Mouse (Mus musculus) testis, adult 2 months (tissue): ENCODE measurements around the gene Adamts4. TPM values are rescaled to one million over a fixed set of nuclear protein-coding genes. Genes with fewer than 3 reads are reported as not detected.
"Not testable (repeated sequence)": the region's sequence is repeated elsewhere in the genome, so short reads cannot be mapped to it uniquely, and the experiment has no call there.

Experiments used
- H3K27ac ChIP-seq: fragments of 200-500 bp; 2 replicates; pipeline ENCODE4 v1.5.1; 2012; ENCODE audit warnings: low read depth, low read length; ENCODE audit not compliant: control insufficient read depth, insufficient read depth
- H3K27me3 ChIP-seq: fragments of 200-500 bp; 2 replicates; pipeline ENCODE4 v1.6.1; 2012; ENCODE audit warnings: mild to moderate bottlenecking, low read length, moderate library complexity; ENCODE audit not compliant: control insufficient read depth, insufficient read depth
- H3K36me3 ChIP-seq: fragments of 200-500 bp; 2 replicates; pipeline ENCODE4 v1.6.1; 2012; ENCODE audit warnings: mild to moderate bottlenecking, low read length; ENCODE audit not compliant: control insufficient read depth, insufficient read depth
- H3K4me1 ChIP-seq: fragments of 200-500 bp; 2 replicates; pipeline ENCODE4 v1.6.1; 2012; ENCODE audit warnings: low read length; ENCODE audit not compliant: control insufficient read depth, insufficient read depth
- H3K4me3 ChIP-seq: fragments of 200-500 bp; 2 replicates; pipeline ENCODE4 v1.5.1; 2012; ENCODE audit warnings: low read depth, mild to moderate bottlenecking, low read length, moderate library complexity, mixed read lengths; ENCODE audit not compliant: control insufficient read depth
- CTCF ChIP-seq: fragments of 200-500 bp; IDR thresholded peaks from 2 replicates; pipeline ENCODE4 v1.5.1; 2012; ENCODE audit warnings: low read depth, mild to moderate bottlenecking, inconsistent platforms, low read length, moderate library complexity; ENCODE audit not compliant: control insufficient read depth, insufficient read depth, insufficient replicate concordance
- POLR2A ChIP-seq: fragments of 200-500 bp; IDR thresholded peaks from 2 replicates; pipeline ENCODE4 v1.6.1; 2012; ENCODE audit warnings: low read depth, mild to moderate bottlenecking, inconsistent platforms, low read length, moderate library complexity; ENCODE audit not compliant: control insufficient read depth
- polyA plus RNA-seq: library from polyadenylated mRNA; depleted of rRNA; stranded (reverse); fragments of >200 nt; gene quantifications from 2 replicates; pipeline ENCODE4 v1.2.3, GENCODE M21; 2012

The Adamts4 gene
- polyA plus RNA-seq, 1 experiment, result 0.52 TPM

DNA sequence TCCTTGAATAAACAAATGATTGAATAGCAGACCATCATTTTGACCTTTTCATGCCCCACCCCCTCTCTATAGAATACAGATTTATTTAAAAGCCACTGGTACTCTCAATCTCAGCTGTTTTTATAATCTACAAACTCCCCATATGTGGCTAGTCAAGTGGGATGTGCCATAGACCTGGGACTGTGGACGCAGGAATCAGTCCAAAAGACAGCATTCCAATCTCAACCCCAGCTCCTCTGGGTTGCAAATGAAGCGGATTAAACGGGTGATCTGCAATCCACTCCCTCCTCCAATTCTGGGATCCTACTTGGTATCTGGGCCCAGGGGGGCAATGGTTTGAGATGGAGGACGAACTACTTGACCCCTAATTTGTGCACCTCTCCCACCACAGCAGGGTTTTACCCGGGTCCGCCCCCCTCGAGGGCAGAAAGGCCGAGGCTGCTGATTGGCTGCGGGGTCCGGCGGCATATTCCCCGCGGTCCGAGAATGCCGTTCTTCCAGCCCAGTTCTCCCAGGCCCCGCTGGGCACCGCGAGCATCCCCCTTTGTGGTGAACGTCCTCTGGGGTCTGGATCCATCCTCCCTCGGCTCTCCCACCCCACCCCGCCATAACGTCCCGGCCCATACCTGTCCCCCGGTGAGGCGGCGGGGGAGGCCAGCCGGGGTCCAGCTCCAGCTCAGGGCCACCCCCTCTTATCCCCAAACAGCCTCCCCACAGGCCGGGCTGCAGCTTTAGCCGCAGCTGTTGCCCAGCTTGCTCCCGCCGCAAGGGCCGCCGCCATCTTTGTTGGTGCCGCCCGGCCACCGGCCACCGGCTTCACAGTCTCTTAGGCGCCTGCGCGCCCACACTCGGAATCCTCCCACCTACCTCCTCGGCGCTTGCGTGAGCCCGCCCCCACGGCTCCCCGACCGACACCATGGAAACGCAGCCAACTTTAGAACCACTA is 37.2 kb downstream of the Adamts4 start, which contains the start of gene Usp21:
Usp21 (minus strand) TSS at position 856 of the 946 bp plus-strand sequence.
- peak within 1 kb of the TSS; percentile 79 for H3K4me3 ChIP-seq
- H3K27ac ChIP-seq, result peak within 1 kb of the TSS; percentile 68
- peaks cover 19% of the 10 kb centered on the region for H3K4me1 ChIP-seq
- H3K36me3 ChIP-seq, result no peaks in the 10 kb centered on the region
- TF ChIP-seq CTCF (no peak), POLR2A (peak; percentile 86)
- no peaks in the 10 kb centered on the region for H3K27me3 ChIP-seq

DNA sequence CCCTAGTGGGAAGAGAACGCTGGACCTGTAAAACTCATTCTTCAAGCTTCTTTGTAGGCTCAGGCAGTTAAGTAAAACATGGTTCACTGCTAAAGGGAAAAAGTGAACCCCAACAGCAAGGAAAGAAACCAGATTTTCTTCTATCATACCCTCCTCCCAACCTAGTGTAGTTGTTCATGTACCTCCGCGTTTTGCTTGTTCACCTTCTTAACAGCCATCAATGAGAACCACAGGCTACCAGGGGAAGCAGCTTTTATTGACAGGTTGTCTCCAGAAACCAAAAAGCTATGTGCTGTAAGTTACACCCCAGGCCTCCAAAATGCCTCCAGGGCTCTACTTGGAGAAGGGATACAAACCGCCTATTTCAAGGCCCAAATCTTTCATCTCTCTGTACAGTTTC is 38.1 kb downstream of the Adamts4 start:
- Histone ChIP-seq H3K27ac (peak overlapping the region; percentile 62), H3K4me3 (peak overlapping the region; percentile 79; the same call in 1 of the 2 replicates), H3K36me3 (no peaks in the 10 kb centered on the region)

DNA sequence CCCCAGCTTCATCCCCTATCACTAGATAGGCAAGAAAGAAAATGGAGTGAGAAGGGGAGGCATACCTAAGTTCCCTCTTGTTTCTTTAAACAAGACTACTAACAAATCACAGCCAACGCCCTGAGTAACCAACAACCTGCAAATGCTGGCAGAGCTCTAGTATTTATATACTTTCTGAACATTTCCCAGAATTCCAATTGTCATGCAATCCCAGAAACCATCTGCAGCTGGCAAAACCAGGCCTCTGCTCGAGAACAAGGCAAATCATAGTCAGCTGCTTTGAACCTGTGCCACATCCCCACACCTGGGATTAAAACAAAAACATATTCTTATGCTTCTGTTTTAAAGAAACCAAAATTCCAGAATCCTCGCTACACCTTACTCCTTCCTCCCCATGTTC is 43.1 kb downstream of the Adamts4 start:
- H3K27ac ChIP-seq, result no peak overlapping the region
- TF ChIP-seq POLR2A (no peak), CTCF (no peak)
- H3K4me3 ChIP-seq, result no peak overlapping the region
- H3K4me1 ChIP-seq, result no peaks in the 10 kb centered on the region; the same call in 1 of the 2 replicates
- no peaks in the 10 kb centered on the region for H3K27me3 ChIP-seq
- H3K36me3 ChIP-seq, result no peaks in the 10 kb centered on the region

More for the DNA sequence above, 38.1 kb downstream of the Adamts4 start:
- Histone ChIP-seq H3K27me3 (no peaks in the 10 kb centered on the region), H3K4me1 (peaks cover 19% of the 10 kb centered on the region)
- no peak for TF ChIP-seq CTCF

DNA sequence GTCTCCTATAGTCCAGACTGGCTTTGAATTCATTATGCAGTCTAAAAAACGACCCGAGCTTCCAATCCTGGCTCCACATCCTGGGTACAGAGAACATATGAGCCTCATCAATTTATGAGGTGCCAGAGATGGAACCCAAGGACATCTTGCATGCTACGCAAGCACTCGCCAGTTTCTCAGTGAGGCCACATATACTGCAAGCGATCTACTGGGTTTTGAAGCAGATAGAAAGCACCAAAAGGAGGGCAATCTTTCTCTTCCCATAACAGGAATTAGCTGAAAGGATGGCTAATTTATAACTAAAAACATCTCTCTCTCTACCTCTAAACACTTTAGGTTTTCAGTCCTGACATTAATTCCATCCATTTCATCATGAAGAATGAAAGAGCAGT is 43.7 kb downstream of the Adamts4 start:
- Histone ChIP-seq H3K27ac (peak overlapping the region; percentile 98), H3K4me3 (peak overlapping the region; percentile 100), H3K27me3 (no peaks in the 10 kb centered on the region), H3K36me3 (no peaks in the 10 kb centered on the region), H3K4me1 (no peaks in the 10 kb centered on the region)
- TF ChIP-seq POLR2A (no peak), CTCF (no peak)

DNA sequence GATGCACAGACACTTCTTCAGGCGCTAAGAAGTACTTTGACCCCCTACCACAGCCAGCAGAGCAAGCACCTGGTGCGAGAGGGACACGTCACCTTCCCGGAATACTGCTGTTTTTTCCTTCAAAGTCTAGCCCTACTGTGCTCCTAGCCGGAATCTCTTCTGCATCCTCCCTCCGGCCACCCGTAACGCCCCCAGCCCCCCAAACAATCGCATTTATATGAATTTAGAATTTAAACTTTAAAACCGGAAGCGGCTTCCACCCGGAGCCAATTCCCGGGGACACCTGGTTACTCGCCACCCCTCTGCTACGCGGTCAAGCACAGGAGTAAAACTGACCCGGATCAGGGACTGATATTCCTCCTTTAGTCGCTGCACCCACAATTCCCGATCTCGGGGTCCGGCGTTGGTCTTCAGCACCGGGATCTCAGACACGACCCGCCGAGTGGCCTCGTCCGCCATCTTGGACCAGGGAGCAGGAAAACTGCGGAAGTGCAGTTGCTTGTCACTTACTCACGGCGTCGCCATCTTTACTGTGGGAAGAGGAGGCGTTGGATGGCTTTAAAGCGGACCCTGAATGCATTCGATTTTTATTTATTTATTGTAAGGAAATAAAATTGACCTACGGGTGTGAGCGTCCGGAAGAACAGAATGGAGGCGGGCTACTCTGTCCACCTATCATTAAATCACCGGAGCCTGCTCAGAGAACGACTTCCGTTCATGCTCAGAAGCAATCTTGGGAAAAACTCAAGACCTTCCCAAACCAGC is 44.3 kb downstream of the Adamts4 start, which contains the start of gene Ufc1:
Ufc1 (minus strand) TSS at position 727 of the 765 bp plus-strand sequence.
- Histone ChIP-seq H3K27me3 (no peaks in the 10 kb centered on the region), H3K27ac (peak within 1 kb of the TSS; percentile 98), H3K4me1 (no peaks in the 10 kb centered on the region), H3K4me3 (peak within 1 kb of the TSS; percentile 100), H3K36me3 (no peaks in the 10 kb centered on the region)
- TF ChIP-seq POLR2A, result peak; percentile 68
- no peak for TF ChIP-seq CTCF

DNA sequence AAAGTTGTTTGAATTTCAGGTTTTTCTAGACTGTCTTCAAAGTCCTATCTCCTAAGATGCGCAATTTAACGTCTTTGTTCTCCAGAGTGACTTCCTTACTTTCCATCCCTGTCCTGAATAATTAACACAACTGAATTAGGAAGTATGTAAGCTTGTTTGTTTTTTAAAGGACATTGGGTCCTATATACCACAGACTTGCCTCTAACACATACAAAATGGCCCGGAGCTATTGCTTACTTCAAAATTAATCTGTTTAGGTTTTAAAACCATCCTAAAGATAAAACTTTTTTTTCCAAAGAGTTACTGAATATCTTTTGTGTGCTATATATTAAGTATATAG is 44.8 kb downstream of the Adamts4 start:
- peak overlapping the region; percentile 98 for H3K27ac ChIP-seq
- H3K4me3 ChIP-seq, result peak overlapping the region; percentile 100
- H3K4me1 ChIP-seq, result no peaks in the 10 kb centered on the region
- H3K36me3 ChIP-seq, result no peaks in the 10 kb centered on the region
- TF ChIP-seq POLR2A, result no peak
- no peak for TF ChIP-seq CTCF
- no peaks in the 10 kb centered on the region for H3K27me3 ChIP-seq

DNA sequence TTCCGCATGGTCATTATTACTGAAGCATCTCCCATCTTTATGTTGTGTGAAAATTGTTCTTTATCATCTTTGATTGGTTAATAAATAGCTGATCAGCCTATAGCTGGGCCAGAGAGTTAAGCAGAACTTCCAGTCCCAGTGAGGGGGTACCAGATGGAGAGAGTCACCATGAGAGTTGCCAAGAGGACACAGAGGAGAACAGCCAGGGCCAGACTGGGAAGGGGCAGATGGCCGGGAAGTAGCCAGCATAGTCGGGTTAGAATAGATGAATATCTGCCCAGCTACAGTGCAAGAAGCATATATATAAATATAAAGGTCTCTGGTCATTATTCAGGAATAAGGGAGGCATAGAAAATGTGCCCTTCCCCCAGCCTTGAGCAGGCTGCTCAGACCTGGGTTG is 48.0 kb downstream of the Adamts4 start:
- Histone ChIP-seq H3K27ac (no peak overlapping the region), H3K4me3 (no peak overlapping the region), H3K36me3 (no peaks in the 10 kb centered on the region), H3K27me3 (no peaks in the 10 kb centered on the region), H3K4me1 (no peaks in the 10 kb centered on the region)
- TF ChIP-seq POLR2A, result no peak
- TF ChIP-seq CTCF, result no peak

DNA sequence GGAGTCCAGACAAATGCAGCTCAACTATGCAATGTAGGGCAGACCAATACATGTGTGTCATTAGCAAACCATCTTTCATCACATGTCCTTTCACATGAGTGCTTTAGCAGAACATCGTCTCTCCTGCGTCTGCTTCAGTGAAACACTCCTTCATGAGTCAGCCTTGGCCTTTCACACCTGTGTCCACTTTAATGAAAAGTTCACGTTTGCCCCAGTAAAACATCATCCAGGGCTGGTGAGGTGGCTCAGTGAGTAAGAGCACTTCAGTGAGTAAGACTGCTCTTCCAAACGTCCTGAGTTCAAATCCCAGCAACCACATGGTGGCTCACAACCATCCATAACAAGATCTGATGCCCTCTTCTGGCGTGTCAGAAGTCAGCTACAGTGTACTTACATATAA is 55.9 kb downstream of the Adamts4 start:
- H3K27me3 ChIP-seq, H3K4me1 ChIP-seq, H3K36me3 ChIP-seq: not testable (repeated sequence)
- peak overlapping the region; percentile 67 for H3K4me3 ChIP-seq
- peak overlapping the region; percentile 44 for H3K27ac ChIP-seq
